Mouse (Mus musculus) erythroid progenitor cell, adult 5-6 weeks (primary cell): Measurements from ENCODE around the gene Fads3. TPM values are rescaled to one million over a fixed set of nuclear protein-coding genes. Genes with fewer than 3 reads are reported as not detected.
A peak's percentile ranks its signal among the peaks of the same experiment; 100 is the strongest.

ENCODE experiments used
- ATAC-seq: replicated peaks from 2 replicates; pipeline ENCODE4 v1.8.0; 2016; ENCODE audit warnings: moderate number of reproducible peaks, mild to moderate bottlenecking, moderate TSS enrichment, inconsistent platforms; ENCODE audit not compliant: poor library complexity, low FRiP score, severe bottlenecking
- total RNA-seq, 2 experiments: library from RNA; stranded (forward) in 1 of 2; stranded (reverse) in 1 of 2; fragments of 150-400 nt in 1 of 2; fragments of 186-747, 209-891 nt in 1 of 2; gene quantifications; 2 replicates each; pipeline versions ENCODE4 v1.2.3 to v1.2.4; 2015 to 2017; ENCODE audit warnings: low replicate concordance in 2 of 2

Gene Fads3
- 15.5 and 16.3 TPM in 2 replicates for total RNA-seq (2015; ENCODE audit: low replicate concordance)
- 9.4 and 12.6 TPM in 2 replicates for total RNA-seq (2017; ENCODE audit: low replicate concordance)

GRCm38 (mm10) chr19:10041388-10042148 is at the start of gene Fads3:
TSS of gene Fads3 (plus strand) at chr19:10041569.
- peak; percentile 45 for ATAC-seq

GRCm38 (mm10) chr19:9992011-9992958 is 49.1 kb upstream of the Fads3 start:
- no peak for ATAC-seq

- ATAC-seq = peak; percentile 59
These were observed 48.2 kb upstream of the Fads3 start for GRCm38 (mm10) chr19:9993036-9993656.

- no peak for ATAC-seq
These were observed 43.9 kb upstream of the Fads3 start for GRCm38 (mm10) chr19:9997204-9998062.

DNA sequence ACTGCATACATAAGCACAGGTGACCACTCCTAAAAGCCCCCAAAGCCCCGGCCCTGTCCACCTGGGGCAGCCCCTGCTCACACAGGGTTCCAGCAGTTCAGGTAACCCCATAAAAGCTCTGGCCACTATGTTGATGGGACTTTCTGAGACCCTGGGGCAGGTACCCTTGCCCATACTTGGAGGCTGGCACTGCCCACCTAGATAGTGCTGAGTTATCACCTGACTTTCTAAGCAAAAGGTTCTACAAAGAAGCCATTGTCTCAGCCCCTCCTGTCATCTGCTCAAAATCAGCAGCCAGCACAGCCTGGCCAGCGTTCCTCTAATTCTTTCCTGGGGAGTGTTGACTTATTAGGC is 43.3 kb upstream of the Fads3 start:
- no peak for ATAC-seq

DNA sequence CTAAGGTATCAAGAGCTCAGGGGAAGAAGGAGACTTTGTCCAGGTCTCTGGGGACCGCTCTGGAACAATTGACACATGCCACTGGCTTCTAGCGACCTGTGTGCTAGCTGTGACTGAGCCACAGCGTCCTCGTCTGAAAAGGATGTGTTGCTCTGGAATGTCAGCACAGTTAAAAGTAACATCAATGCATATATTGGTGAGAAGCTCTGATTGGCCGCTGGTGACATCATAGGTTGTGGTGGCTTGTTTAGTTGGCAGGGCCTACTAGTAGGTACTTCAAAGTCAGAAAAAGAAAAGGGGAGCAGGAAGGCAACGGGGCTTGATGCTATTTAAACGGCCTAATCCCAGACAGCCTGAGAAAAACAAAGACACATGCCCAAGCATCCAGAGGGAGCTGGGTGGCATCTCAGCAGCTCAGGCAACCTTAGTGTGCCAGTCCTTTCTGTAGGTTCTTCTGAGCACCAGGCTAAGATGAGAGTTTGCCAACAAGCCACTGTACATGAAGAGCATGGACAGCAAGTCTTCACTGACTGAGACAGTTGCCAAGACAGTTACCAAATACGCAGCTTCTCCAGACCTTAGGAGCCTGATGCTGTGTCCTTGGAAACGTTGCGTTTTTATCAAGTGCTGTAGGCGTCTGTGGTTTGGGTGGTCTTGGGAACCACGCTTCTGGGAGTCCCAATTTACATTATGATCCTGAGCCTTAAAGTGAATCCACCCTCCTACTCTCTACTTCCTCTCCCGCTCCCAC is 42.5 kb upstream of the Fads3 start:
- ATAC-seq = no peak

GRCm38 (mm10) chr19:10000330-10000729 is 41.0 kb upstream of the Fads3 start:
- peak; percentile 90 for ATAC-seq

DNA sequence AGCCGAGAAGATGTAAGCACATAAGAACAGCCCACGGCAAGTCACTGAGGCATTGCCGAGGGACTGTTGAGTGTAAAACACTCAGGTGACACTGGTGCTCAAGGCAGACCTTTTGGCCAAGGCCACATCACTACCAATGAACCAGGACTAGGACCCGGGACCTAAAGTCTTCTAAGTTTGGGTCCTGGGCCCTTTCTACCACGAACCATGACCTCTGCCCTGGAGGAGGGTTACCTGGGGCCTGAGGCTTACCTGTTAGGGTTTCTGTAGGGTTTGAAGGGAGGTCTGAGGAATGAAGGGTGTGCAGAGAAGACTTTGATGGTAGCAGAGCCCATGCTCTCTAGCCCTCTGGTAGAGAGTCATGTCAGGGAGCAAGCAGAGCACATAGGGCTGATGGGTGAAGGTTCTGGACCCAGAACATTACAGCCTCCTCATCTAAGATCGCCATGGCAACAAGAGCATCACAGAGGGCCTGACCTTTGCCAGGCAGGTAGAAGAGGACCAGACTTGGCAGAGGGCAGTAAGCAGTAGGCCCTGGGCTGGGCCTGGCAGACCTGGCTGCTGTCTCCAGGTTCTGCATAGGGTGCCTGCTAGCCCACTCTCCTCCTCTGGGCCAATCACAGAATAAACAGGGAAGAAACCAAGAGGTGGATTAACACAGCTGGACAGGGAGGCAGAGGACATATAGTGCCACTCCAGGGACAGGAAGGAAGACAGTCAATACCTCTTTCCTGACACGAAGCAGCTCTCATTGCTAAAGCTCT is 40.0 kb upstream of the Fads3 start, which contains the start of the genes Best1 and Rab3il1:
Gene Best1, minus strand, starts transcription at position 428 of the 764 bp plus-strand sequence.
Gene Rab3il1, plus strand, starts transcription at position 464 of the 764 bp plus-strand sequence.
- no peak for ATAC-seq

DNA sequence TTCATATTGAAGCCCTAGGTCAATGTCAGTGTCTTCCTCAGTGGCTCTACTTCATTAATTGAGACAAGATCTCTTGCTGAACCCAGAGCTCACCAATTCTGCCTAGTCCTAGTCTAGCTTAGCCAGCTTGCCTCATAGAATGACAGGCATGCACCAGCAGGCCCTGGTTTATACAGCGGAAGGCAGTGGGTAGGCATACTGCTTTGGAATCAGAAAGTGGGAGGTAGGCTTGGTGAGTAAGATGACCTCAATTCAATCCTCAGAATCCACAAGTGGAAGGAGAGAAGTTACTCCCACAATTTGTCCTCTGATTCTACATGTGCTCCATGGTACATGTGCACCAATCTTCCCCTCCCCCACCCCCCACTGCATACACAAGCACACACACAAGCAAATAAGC is 37.7 kb upstream of the Fads3 start:
- no peak for ATAC-seq

- ATAC-seq = no peak
These were observed 30.0 kb upstream of the Fads3 start for GRCm38 (mm10) chr19:10011408-10011807.

GRCm38 (mm10) chr19:10012827-10013278 is 28.5 kb upstream of the Fads3 start:
- ATAC-seq = no peak

GRCm38 (mm10) chr19:10013348-10013747 is 28.0 kb upstream of the Fads3 start:
- no peak for ATAC-seq

GRCm38 (mm10) chr19:10013913-10014312 is 27.5 kb upstream of the Fads3 start:
- ATAC-seq = peak; percentile 44

GRCm38 (mm10) chr19:10014824-10015223 is 26.5 kb upstream of the Fads3 start:
- peak; percentile 78 for ATAC-seq

- ATAC-seq = no peak
These were observed 25.9 kb upstream of the Fads3 start for GRCm38 (mm10) chr19:10015442-10015841.

DNA sequence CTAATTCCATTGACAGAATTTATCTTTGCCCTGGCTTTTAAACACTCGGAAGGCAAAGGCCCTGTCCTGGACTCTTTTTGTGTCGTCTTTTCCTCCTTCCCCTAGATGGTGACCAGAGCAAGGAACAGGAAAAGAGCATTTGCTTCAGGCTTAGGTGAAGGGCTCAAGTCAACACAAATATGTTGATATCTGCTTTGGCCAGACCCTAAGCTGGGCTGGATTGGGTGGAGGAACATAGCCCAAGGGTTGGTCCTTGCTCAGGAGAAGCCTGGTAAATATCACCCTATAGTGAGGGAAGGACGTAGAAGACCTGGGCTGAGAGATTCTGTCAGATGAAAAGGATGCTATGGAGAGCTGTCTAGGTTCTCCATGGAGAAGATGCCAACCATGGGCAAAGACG is 25.2 kb upstream of the Fads3 start:
- ATAC-seq = peak; percentile 35

- ATAC-seq = peak; percentile 74
These were observed 23.5 kb upstream of the Fads3 start for GRCm38 (mm10) chr19:10017637-10018526.
